Mouse (Mus musculus) neural tube, embryonic 12.5 days (tissue): ENCODE results near the gene Myt1. TPM values are rescaled to one million over a fixed set of nuclear protein-coding genes. Genes with fewer than 3 reads are reported as not detected.
"Not testable (repeated sequence)": the region's sequence is repeated elsewhere in the genome, so short reads cannot be mapped to it uniquely, and the experiment has no call there.

Experiments used
- ATAC-seq: fragments of 200-750 bp; cut with Nextera tagmentation; 2 replicates; pipeline ENCODE4 v1.8.0; 2017; ENCODE audit warnings: low read depth, mild to moderate bottlenecking, moderate TSS enrichment, moderate library complexity; ENCODE audit not compliant: low FRiP score
- H3K27ac ChIP-seq: fragments of 300-500 bp; sonication (generic); 2 replicates; pipeline ENCODE4 v1.5.1; 2016
- H3K27me3 ChIP-seq: fragments of 300-500 bp; sonication (generic); replicated peaks from 2 replicates; pipeline ENCODE4 v1.6.1; 2016; ENCODE audit warnings: mild to moderate bottlenecking
- H3K36me3 ChIP-seq: fragments of 300-500 bp; sonication (generic); 2 replicates; pipeline ENCODE4 v1.6.1; 2016; ENCODE audit warnings: mild to moderate bottlenecking
- H3K4me1 ChIP-seq: fragments of 300-500 bp; sonication (generic); 2 replicates; pipeline ENCODE4 v1.6.1; 2016
- H3K4me2 ChIP-seq: fragments of 300-500 bp; sonication (generic); replicated peaks from 2 replicates; pipeline ENCODE4 v1.6.1; 2016; ENCODE audit warnings: mild to moderate bottlenecking
- H3K4me3 ChIP-seq: fragments of 300-500 bp; sonication (generic); 2 replicates; pipeline ENCODE4 v1.5.1; 2016
- H3K9ac ChIP-seq: fragments of 300-500 bp; sonication (generic); 2 replicates; pipeline ENCODE4 v1.6.1; 2016; ENCODE audit warnings: mild to moderate bottlenecking
- H3K9me3 ChIP-seq: fragments of 300-500 bp; sonication (generic); 2 replicates; pipeline ENCODE4 v1.6.1; 2016; ENCODE audit warnings: mild to moderate bottlenecking
- WGBS: fragments of 180-500 bp; shearing (Covaris S2); methylation state at CpG from one replicate; pipeline ENCODE4 v1.1.7; 2016; 5-methylcytosine and 5-hydroxymethylcytosine counted together
- polyA plus RNA-seq: library from polyadenylated mRNA; unstranded; fragments of >200 nt; fragmentation: Nextera tagmentation; extraction: Ambion mirVana; gene quantifications from 2 replicates; pipeline ENCODE4 v1.2.1, GENCODE M21; 2016

Myt1 gene
- polyA plus RNA-seq, 1 experiment from 2014 or later = 79.3 TPM

DNA sequence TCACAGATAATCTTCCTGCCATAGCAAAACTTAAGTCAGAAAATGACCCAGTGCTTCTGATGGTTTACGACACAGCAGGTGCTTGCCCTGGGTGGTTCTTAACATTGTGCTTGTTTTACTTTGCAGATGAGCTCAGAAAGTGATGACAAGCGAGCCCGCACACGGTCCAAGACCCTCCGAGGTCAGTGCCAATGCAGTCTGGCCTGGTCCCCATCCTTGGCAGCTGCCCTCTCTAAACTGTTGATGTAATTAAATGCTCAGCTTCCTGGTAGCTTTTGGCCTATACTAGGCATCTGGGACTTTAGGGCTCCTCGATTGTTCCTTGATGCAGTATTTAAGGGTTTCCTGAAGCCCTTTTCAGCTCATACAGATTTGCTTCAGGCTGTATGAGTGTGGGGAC lies 26.3 kb downstream of the Myt1 start:
- no peak overlapping the region for H3K4me3 ChIP-seq
- H3K27me3 ChIP-seq = no peaks in the 10 kb centered on the region
- H3K4me2 ChIP-seq = no peak overlapping the region
- peaks cover 34% of the 10 kb centered on the region; the same call in 1 of the 2 replicates for H3K36me3 ChIP-seq
- no peak overlapping the region for H3K27ac ChIP-seq
- 82% methylated on average over 6 of the region's 6 CpGs for WGBS
- H3K4me1 ChIP-seq = no peaks in the 10 kb centered on the region
- no peaks in the 10 kb centered on the region for H3K9me3 ChIP-seq
- H3K9ac ChIP-seq = no peak overlapping the region
- no peak for ATAC-seq

DNA sequence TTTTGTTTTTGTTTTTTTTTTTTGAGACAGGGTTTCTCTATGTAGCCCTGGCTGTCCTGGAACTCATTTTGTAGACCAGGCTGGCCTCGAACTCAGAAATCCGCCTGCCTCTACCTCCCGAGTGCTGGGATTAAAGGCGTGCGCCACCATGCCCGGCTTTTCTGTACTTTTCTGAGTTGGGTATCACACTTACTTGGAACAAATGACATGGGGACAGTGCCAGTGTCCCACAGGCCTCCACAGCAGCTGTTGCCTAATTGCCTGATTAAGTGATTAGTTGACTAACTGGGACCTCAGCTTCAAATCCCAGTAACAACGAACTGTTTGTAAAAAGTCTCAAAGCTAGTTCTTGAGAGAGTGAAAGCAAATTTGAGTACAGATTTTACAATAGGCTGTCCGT lies 30.1 kb downstream of the Myt1 start:
- not testable (repeated sequence) for H3K27me3 ChIP-seq

DNA sequence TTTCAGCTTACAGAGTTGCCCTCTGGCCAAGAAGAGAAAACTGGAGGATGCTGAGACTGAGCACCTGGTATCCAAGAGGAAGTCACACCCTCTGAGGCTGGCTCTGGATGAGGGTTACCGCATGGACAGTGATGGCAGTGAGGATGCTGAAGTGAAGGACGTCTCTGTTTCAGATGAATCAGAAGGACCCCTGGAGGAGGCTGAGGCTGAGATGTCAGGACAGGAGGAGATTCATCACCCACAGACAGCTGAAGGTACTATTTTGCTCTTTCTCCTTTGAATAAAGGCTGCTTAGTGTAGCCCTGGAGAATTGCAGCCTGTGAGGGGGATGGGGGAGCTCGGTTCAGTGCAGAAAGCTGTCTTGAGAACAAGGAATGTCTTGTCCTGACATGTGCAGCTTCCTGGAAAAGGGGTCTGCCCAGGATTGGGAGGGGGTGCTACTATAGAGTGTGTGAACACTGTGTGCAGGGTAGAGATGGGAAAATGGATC lies 32.6 kb downstream of the Myt1 start:
- H3K4me1 ChIP-seq = 0 out of 2 replicates have a peak, but pooled peaks cover 4% of the 10 kb centered on the region
- no peaks in the 10 kb centered on the region for H3K9me3 ChIP-seq
- H3K4me2 ChIP-seq = no peak overlapping the region
- no peak overlapping the region for H3K9ac ChIP-seq
- no peak overlapping the region for H3K4me3 ChIP-seq
- no peaks in the 10 kb centered on the region for H3K27me3 ChIP-seq
- H3K36me3 ChIP-seq = peaks cover 53% of the 10 kb centered on the region
- ATAC-seq = no peak
- 53% methylated on average over 3 of the region's 3 CpGs for WGBS
- no peak overlapping the region for H3K27ac ChIP-seq

More for the DNA sequence above, 30.1 kb downstream of the Myt1 start:
- not testable (repeated sequence) for H3K9me3 ChIP-seq, ATAC-seq, H3K27ac ChIP-seq, H3K4me3 ChIP-seq, H3K4me1 ChIP-seq, H3K9ac ChIP-seq, H3K4me2 ChIP-seq
- 91% methylated on average over 8 of the region's 8 CpGs for WGBS
- H3K36me3 ChIP-seq = peaks cover 63% of the 10 kb centered on the region

DNA sequence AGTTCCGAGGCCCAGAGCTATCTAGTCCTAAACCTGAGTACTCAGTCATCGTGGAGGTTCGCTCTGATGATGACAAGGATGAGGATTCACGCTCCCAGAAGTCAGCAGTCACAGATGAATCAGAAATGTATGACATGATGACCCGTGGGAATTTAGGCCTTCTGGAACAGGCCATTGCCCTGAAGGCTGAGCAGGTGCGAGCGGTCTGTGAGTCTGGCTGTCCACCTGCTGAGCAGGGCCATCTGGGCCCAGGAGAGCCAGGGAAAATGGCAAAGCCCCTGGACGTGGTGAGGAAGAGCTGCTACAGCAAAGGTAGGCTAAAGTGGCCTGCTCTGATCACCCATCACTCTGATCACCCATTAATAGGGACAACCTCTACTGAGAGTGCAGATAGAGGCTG lies 34.5 kb downstream of the Myt1 start:
- Histone ChIP-seq H3K27ac (no peak overlapping the region), H3K27me3 (no peaks in the 10 kb centered on the region), H3K9me3 (no peaks in the 10 kb centered on the region), H3K9ac (no peak overlapping the region), H3K4me3 (no peak overlapping the region), H3K4me1 (0 out of 2 replicates have a peak, but pooled peaks cover 4% of the 10 kb centered on the region), H3K4me2 (no peak overlapping the region), H3K36me3 (peaks cover 58% of the 10 kb centered on the region)
- ATAC-seq = no peak
- 76% methylated on average over 8 of the region's 8 CpGs for WGBS

DNA sequence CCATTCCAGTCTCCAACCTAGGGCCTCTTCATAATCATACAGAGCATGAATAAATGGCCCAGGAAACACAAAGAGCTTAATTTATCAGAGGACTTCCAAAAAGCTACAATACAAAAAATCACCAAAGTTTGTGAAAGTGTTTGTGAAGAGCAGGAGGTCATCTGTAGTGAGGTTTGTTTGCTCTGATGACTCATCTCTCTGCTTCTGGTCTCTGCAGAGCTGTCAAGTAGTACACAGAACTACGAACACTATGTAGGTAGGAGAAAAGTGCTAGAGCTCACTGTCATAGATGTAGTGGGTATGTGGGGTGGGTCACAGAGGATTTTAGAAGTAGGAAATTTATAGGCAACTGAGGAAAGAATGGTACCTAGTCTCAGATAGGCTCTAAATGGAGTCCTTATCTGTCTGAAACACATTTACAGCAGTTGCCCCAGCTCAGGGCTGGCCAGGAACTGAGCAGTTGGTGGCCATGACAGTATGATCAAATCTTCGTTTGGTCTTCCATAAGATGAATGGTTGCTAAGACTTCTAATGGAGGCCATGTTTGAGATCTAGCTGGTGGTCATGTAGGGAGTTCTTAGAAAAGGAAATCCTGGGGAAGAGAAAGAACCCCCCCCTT lies 66.0 kb downstream of the Myt1 start:
- H3K36me3 ChIP-seq = peaks cover 52% of the 10 kb centered on the region

DNA sequence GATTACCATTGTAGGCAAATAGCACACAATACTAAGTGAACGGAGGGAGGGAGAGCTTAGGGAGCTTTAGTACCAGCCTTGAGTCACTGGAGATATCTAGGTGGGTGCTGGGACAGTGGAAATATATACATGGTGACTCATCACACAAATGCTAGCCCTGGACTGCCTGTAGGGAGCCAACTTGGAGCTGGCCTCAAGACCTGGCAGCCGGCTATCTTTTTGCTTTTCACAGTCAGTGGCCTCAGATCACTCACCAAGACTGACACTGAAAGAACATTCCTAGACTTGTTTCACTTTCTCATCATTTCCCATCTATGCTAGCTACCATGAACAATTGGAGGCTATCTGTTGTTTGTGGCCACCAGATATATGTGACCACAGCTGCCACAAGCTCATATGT lies 69.6 kb downstream of the Myt1 start:
- Histone ChIP-seq H3K27me3 (no peaks in the 10 kb centered on the region), H3K9me3 (no peaks in the 10 kb centered on the region), H3K4me1 (peaks cover 5% of the 10 kb centered on the region; the same call in 1 of the 2 replicates), H3K27ac (no peak overlapping the region), H3K36me3 (peaks cover 22% of the 10 kb centered on the region), H3K4me2 (no peak overlapping the region), H3K4me3 (no peak overlapping the region), H3K9ac (no peak overlapping the region)
- 82% methylated on average over 2 of the region's 2 CpGs for WGBS
- no peak for ATAC-seq

More for the DNA sequence above, 66.0 kb downstream of the Myt1 start:
- Histone ChIP-seq H3K4me2 (no peak overlapping the region), H3K9ac (no peak overlapping the region), H3K27me3 (no peaks in the 10 kb centered on the region), H3K9me3 (no peaks in the 10 kb centered on the region), H3K4me3 (no peak overlapping the region), H3K27ac (no peak overlapping the region), H3K4me1 (no peaks in the 10 kb centered on the region)
- WGBS = 72% methylated on average over 2 of the region's 2 CpGs
- no peak for ATAC-seq

DNA sequence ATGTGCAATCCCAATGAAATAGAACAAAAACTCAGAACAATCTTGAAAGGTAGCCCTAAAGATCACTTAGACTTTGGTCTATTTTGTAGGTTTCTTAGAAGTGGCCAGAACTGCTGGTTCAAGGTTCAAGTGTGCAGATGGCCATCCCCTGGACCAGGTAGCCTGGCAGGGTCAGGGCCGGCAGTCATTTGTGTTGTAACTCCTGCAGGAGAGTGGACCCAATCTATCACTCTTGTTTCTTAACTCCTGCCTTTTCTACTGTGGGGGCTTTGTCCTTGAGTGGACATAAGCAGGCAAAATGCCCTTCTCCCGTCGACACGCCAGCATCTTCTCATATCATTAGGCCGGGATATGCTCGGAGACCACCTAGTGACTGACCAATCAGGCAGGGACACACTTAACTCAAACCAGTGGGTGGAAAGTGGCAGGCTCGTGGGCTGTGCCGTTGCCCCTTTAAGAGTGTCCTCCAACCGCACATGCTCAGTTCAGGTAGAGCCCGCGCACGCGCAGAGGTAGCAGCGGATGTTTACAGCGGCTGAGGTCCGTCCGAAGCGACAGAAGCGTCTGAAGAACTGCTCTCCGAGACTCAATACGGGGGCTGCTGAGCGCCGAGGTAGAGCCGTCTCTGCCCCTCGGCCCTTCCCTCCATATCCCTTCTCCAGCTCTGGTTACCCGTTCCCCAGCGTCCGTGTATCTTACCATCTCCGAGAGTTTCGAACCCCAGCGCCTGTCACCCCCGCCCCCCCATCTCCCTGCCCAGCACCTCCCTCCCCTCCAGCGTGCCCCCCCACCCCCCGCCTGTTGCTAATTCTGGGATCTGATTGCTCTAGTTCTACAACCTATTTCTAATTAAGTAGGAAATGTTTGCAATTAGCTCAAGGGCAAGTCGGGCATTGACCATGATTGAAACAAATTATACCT lies 74.5 kb downstream of the Myt1 start, which contains the start of gene Pcmtd2:
Pcmtd2 (plus strand) TSS at position 483 of the 921 bp plus-strand sequence.
- Histone ChIP-seq H3K27ac (peak within 1 kb of the TSS; percentile 53; the same call in 1 of the 2 replicates), H3K4me2 (peak within 1 kb of the TSS; percentile 64), H3K27me3 (no peaks in the 10 kb centered on the region), H3K4me1 (peaks cover 13% of the 10 kb centered on the region; the same call in 1 of the 2 replicates), H3K36me3 (peaks cover 3% of the 10 kb centered on the region; the same call in 1 of the 2 replicates), H3K4me3 (peak within 1 kb of the TSS; percentile 67), H3K9ac (peak within 1 kb of the TSS; percentile 73), H3K9me3 (no peaks in the 10 kb centered on the region)
- WGBS = under 1% methylated on average over 35 of the region's 35 CpGs
- peak; percentile 97 for ATAC-seq

DNA sequence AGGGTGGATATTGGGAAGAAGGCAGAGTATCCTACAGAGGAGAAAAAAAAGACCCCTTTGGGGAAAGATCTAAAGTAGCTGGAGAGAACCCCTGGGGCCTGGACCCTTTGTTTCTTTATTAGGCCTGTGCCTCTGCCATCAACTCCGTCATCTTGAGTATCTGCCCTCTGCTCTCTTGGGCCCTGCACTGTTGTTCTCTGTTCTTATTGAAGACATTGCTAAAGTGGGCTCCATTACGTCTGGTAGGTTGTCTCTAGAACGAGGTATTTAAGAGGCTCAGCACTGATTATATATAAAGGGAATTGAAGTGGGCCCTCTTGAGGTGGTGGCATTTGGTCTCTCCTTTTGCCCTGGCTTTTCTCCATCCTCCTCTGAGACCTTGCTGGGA lies 75.2 kb downstream of the Myt1 start:
- peak overlapping the region; percentile 67 for H3K4me3 ChIP-seq
- H3K4me1 ChIP-seq = peaks cover 13% of the 10 kb centered on the region; the same call in 1 of the 2 replicates
- no peaks in the 10 kb centered on the region for H3K9me3 ChIP-seq
- WGBS = 3% methylated on average over 3 of the region's 3 CpGs
- H3K27ac ChIP-seq = no peak overlapping the region
- peak overlapping the region; percentile 73 for H3K9ac ChIP-seq
- ATAC-seq = peak; percentile 70
- peak overlapping the region; percentile 64 for H3K4me2 ChIP-seq
- no peaks in the 10 kb centered on the region for H3K27me3 ChIP-seq
- peaks cover 5% of the 10 kb centered on the region; the same call in 1 of the 2 replicates for H3K36me3 ChIP-seq

DNA sequence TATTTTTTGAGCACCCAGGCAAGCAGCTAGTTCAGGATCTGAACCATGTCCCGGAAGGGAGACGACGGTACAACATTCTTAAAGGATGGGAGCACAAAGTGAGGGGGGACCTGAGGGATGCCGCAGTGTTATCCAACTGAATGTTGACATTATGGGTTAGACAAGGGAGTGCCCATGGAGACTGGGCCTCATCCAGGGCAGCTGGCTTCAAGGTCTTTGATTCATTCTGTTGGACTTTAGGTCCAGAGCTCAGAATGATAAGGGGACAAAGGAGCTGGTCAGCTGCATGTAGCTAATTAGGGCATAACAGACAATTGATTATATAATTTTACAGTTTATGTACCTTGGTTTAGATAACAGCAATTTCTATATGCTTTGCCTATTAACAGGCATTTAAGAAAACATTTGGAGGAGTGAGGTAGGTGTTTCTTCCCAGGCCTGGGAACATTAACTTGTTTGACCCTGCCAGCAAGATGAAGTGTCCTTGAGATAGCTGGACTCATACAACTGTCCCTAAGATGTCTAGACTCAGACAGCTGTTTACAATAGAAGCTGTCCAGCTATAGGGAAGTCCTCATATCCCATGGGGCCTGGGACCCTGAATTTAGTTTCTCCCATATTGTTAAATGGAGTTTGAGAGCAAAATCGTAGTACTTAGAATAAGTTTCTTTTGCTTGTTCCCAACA lies 82.7 kb downstream of the Myt1 start:
- peaks cover 35% of the 10 kb centered on the region for H3K36me3 ChIP-seq
- ATAC-seq = no peak
- WGBS = 88% methylated on average over 5 of the region's 5 CpGs
- no peak overlapping the region for H3K9ac ChIP-seq
- H3K27ac ChIP-seq = no peak overlapping the region
- H3K4me2 ChIP-seq = no peak overlapping the region
- no peak overlapping the region for H3K4me3 ChIP-seq
- H3K4me1 ChIP-seq = no peaks in the 10 kb centered on the region
- no peaks in the 10 kb centered on the region for H3K9me3 ChIP-seq
- H3K27me3 ChIP-seq = no peaks in the 10 kb centered on the region

DNA sequence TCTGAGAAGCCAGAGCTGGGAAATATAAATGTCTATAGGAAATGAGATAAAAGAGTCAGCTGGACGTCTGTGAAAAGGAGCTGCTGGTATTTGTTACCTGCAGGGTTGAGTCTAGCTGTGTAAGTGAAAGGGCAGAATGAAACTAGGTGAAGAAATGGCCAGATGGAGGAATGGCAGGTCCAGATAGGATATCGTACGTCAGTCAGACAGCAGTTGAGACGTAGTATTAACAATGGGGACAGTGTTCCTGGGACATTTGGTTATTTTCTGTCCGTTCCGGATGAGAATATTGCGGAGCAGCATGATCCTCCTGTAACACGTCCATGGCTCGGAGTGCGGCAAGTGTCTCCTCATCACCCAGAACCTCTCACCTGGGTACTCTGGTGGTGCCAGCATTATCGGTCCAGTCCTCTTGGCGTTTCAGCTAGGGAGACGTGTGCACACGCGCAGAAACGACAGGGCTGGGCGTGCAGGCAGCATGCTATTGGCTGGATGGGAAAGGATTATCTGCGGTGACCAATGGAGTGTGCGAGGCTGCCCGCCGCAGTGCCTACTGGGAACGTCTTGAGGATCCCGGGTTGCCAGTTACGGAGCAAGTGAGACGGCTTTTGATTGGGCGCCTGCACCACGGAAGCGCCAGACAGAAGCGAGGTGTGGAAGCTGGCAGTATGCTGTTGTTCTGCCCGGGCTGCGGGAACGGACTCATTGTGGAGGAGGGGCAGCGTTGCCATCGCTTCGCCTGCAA lies 100.8 kb downstream of the Myt1 start, which contains the start of gene Polr3k:
Polr3k (plus strand) TSS at position 547 of the 745 bp plus-strand sequence.
- H3K9me3 ChIP-seq = no peaks in the 10 kb centered on the region
- H3K4me3 ChIP-seq = peak within 1 kb of the TSS; percentile 75
- no peaks in the 10 kb centered on the region for H3K27me3 ChIP-seq
- peak within 1 kb of the TSS; percentile 66 for H3K9ac ChIP-seq
- peak; percentile 100 for ATAC-seq
- peaks cover 9% of the 10 kb centered on the region for H3K36me3 ChIP-seq
- H3K4me2 ChIP-seq = peak within 1 kb of the TSS; percentile 82
- H3K27ac ChIP-seq = peak within 1 kb of the TSS; percentile 66
- under 1% methylated on average over 35 of the region's 35 CpGs for WGBS
- H3K4me1 ChIP-seq = peaks cover 17% of the 10 kb centered on the region

DNA sequence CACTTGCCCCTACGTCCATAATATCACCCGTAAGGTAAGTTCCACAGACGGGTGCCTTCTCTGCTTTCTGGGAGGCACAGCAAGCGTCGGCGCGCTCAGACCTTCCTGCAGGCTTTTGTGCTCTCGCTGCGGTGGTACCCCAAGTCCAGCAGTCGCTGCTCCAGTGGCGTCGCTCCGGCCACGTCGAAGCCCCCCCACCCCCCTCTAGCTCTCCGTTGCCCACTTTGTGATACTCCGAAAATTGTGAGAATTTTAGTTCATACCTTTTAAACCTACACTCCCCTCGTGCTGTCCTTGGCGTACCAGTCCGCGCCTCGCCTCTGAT lies 101.4 kb downstream of the Myt1 start:
- Histone ChIP-seq H3K36me3 (peaks cover 15% of the 10 kb centered on the region), H3K4me2 (peak overlapping the region; percentile 82), H3K9ac (peak overlapping the region; percentile 66), H3K27ac (peak overlapping the region; percentile 66), H3K9me3 (no peaks in the 10 kb centered on the region), H3K27me3 (no peaks in the 10 kb centered on the region), H3K4me3 (peak overlapping the region; percentile 75), H3K4me1 (peaks cover 17% of the 10 kb centered on the region)
- ATAC-seq = peak; percentile 42
- under 1% methylated on average over 22 of the region's 22 CpGs for WGBS
